Mouse (Mus musculus) MEL (cell line): Measurements from ENCODE around the gene Zfp42. TPM values are rescaled to one million over a fixed set of nuclear protein-coding genes. Genes with fewer than 3 reads are reported as not detected.

Experiments used
- DNase-seq: peaks from one replicate; pipeline ENCODE4 v3.0.0; 2011; ENCODE audit warnings: low read depth, low spot score
- H3K27ac ChIP-seq: 2 replicates; pipeline ENCODE4 v1.5.1; 2012; ENCODE audit warnings: low read depth, mild to moderate bottlenecking, control low read depth, low read length, moderate library complexity; ENCODE audit not compliant: control insufficient read depth
- H3K27me3 ChIP-seq, 2 experiments: fragments of 150-350 bp in 1 of 2; sonication (generic) in 1 of 2; 2 replicates each; pipeline ENCODE4 v1.6.1; 2012; ENCODE audit warnings: low read length in 2 of 2, mild to moderate bottlenecking in 2 of 2, improper control_type of control experiment in 1 of 2, moderate library complexity in 1 of 2; ENCODE audit not compliant: insufficient read depth in 2 of 2, control insufficient read depth in 1 of 2
- H3K36me3 ChIP-seq, 2 experiments: 2 replicates each; pipeline ENCODE4 v1.6.1; 2012 to 2014; ENCODE audit warnings: low read length in 2 of 2, improper control_type of control experiment in 1 of 2, inconsistent platforms in 1 of 2, mild to moderate bottlenecking in 1 of 2; ENCODE audit not compliant: insufficient read depth in 2 of 2, control insufficient read depth in 1 of 2
- H3K4me1 ChIP-seq, 2 experiments: fragments of 150-350 bp in 1 of 2; sonication (generic) in 1 of 2; 2 replicates each; pipeline ENCODE4 v1.6.1; 2012; ENCODE audit warnings: low read length in 2 of 2, improper control_type of control experiment in 1 of 2, mild to moderate bottlenecking in 1 of 2; ENCODE audit not compliant: insufficient read depth in 2 of 2, control insufficient read depth in 1 of 2
- H3K4me3 ChIP-seq, 2 experiments: fragments of 150-350 bp in 1 of 2; sonication (generic) in 1 of 2; 2 replicates each; pipeline ENCODE4 v1.5.1; 2012; ENCODE audit warnings: low read depth in 2 of 2, low read length in 2 of 2, mild to moderate bottlenecking in 2 of 2, moderate library complexity in 2 of 2, control low read depth in 1 of 2, improper control_type of control experiment in 1 of 2; ENCODE audit not compliant: control insufficient read depth in 1 of 2, insufficient read depth in 1 of 2
- H3K79me2 ChIP-seq: 2 replicates; pipeline ENCODE4 v1.6.1; 2012; ENCODE audit warnings: mild to moderate bottlenecking, low read length, moderate library complexity; ENCODE audit not compliant: control insufficient read depth, poor library complexity, insufficient read depth
- H3K9ac ChIP-seq: 2 replicates; pipeline ENCODE4 v1.6.1; 2012; ENCODE audit warnings: low read depth, mild to moderate bottlenecking, control low read depth, low read length, moderate library complexity; ENCODE audit not compliant: control insufficient read depth, poor library complexity, severe bottlenecking
- H3K9me3 ChIP-seq: fragments of 150-350 bp; sonication (generic); replicated peaks from 2 replicates; pipeline ENCODE4 v1.6.1; 2012; ENCODE audit warnings: mild to moderate bottlenecking, low read length, improper control_type of control experiment, moderate library complexity; ENCODE audit not compliant: insufficient read depth
- BHLHE40 ChIP-seq: IDR thresholded peaks from 2 replicates; pipeline ENCODE4 v1.6.1; 2012; ENCODE audit warnings: low read depth, mild to moderate bottlenecking, inconsistent platforms, low read length, improper control_type of control experiment, borderline replicate concordance
- CHD2 ChIP-seq: IDR thresholded peaks from 2 replicates; pipeline ENCODE4 v1.6.1; 2011; ENCODE audit warnings: low read length, improper control_type of control experiment
- CTCF ChIP-seq, 3 experiments: IDR thresholded peaks in 2 of 3; conservative IDR thresholded peaks in 1 of 3; 2 replicates each; pipeline ENCODE4 v1.5.1; 2011 to 2012; ENCODE audit warnings: low read length in 3 of 3, low read depth in 2 of 3, mild to moderate bottlenecking in 2 of 3, improper control_type of control experiment in 1 of 3, inconsistent platforms in 1 of 3, mixed read lengths in 1 of 3, moderate library complexity in 1 of 3; ENCODE audit not compliant: control insufficient read depth in 1 of 3, insufficient read depth in 1 of 3, poor library complexity in 1 of 3, severe bottlenecking in 1 of 3
- E2F4 ChIP-seq: IDR thresholded peaks from 2 replicates; pipeline ENCODE4 v1.6.1; 2011; ENCODE audit warnings: low read depth, low read length, improper control_type of control experiment, borderline replicate concordance
- GATA1 ChIP-seq: IDR thresholded peaks from 2 replicates; pipeline ENCODE4 v1.6.1; 2011; ENCODE audit warnings: low read depth, low read length, improper control_type of control experiment
- MAFK ChIP-seq: IDR thresholded peaks from 2 replicates; pipeline ENCODE4 v1.6.1; 2011; ENCODE audit warnings: low read depth, mild to moderate bottlenecking, low read length, improper control_type of control experiment, borderline replicate concordance
- MAX ChIP-seq: IDR thresholded peaks from 2 replicates; pipeline ENCODE4 v1.6.1; 2011; ENCODE audit warnings: low read length, improper control_type of control experiment
- MEF2A ChIP-seq: IDR thresholded peaks from 2 replicates; pipeline ENCODE4 v1.6.1; 2014; ENCODE audit warnings: low read depth, mild to moderate bottlenecking, inconsistent platforms, low read length, improper control_type of control experiment; ENCODE audit not compliant: poor library complexity, insufficient replicate concordance, severe bottlenecking; ENCODE audit errors: extremely low read depth
- MXI1 ChIP-seq: IDR thresholded peaks from 2 replicates; pipeline ENCODE4 v1.6.1; 2011; ENCODE audit warnings: mild to moderate bottlenecking, low read depth, low read length, improper control_type of control experiment
- NELFE ChIP-seq: IDR thresholded peaks from 2 replicates; pipeline ENCODE4 v1.6.1; 2011; ENCODE audit warnings: low read depth, low read length, improper control_type of control experiment
- TBP ChIP-seq: IDR thresholded peaks from 2 replicates; pipeline ENCODE4 v1.8.0; 2011; ENCODE audit warnings: low read depth, low read length, improper control_type of control experiment
- TCF12 ChIP-seq: IDR thresholded peaks from 2 replicates; pipeline ENCODE4 v1.6.1; 2014; ENCODE audit warnings: low read depth, mild to moderate bottlenecking, inconsistent platforms, low read length, improper control_type of control experiment, moderate library complexity
- USF1 ChIP-seq: IDR thresholded peaks from 2 replicates; pipeline ENCODE4 v1.6.1; 2014; ENCODE audit warnings: low read depth, mild to moderate bottlenecking, inconsistent platforms, low read length, improper control_type of control experiment, moderate library complexity
- USF2 ChIP-seq, 2 experiments: IDR thresholded peaks; 2 replicates each; pipeline ENCODE4 v1.6.1; 2011 to 2012; ENCODE audit warnings: improper control_type of control experiment in 2 of 2, low read length in 2 of 2, borderline replicate concordance in 1 of 2, inconsistent platforms in 1 of 2, low read depth in 1 of 2, mild to moderate bottlenecking in 1 of 2; ENCODE audit not compliant: insufficient read depth in 1 of 2
- ZMIZ1 ChIP-seq: IDR thresholded peaks from 2 replicates; pipeline ENCODE4 v1.6.1; 2012; ENCODE audit warnings: low read depth, mild to moderate bottlenecking, inconsistent platforms, low read length, improper control_type of control experiment, moderate library complexity
- ZNF384 ChIP-seq: IDR thresholded peaks from 2 replicates; pipeline ENCODE4 v1.6.1; 2012; ENCODE audit warnings: low read depth, mild to moderate bottlenecking, inconsistent platforms, low read length, improper control_type of control experiment
- polyA plus RNA-seq, 2 experiments: library from polyadenylated mRNA; stranded (reverse) in 1 of 2; unstranded in 1 of 2; fragments of >175 nt in 1 of 2; fragments of >200 nt in 1 of 2; gene quantifications; 2 replicates each; pipeline versions ENCODE4 v1.2.1 to v1.2.4; 2012; ENCODE audit warnings: low replicate concordance in 2 of 2, low read depth in 1 of 2; ENCODE audit not compliant: insufficient read length in 2 of 2, insufficient read depth in 1 of 2, missing spikeins in 1 of 2
- total RNA-seq: library from RNA; depleted of rRNA; stranded (reverse); fragments of 300-350 nt; gene quantifications from 2 replicates; pipeline ENCODE4 v1.2.3, GENCODE M21; 2012

Gene Zfp42
- total and polyA plus RNA-seq, 3 experiments: not detected

- Histone ChIP-seq H3K79me2 (no peaks in the 10 kb centered on the region), H3K4me3 (no peak overlapping the region), H3K4me1 (no peaks in the 10 kb centered on the region), H3K27me3 (no peaks in the 10 kb centered on the region), H3K9ac (no peak overlapping the region), H3K27ac (no peak overlapping the region), H3K9me3 (no peaks in the 10 kb centered on the region), H3K36me3 (no peaks in the 10 kb centered on the region)
- DNase-seq: no peak
- no peak for TF ChIP-seq USF2 (IDR thresholded peaks at IDR 0.05; ENCODE audit: borderline replicate concordance in 1 of 2, insufficient read depth in 1 of 2, low read depth in 1 of 2, low read length in 2 of 2)
Measured at GRCm38 (mm10) chr8:43294191-43294590, 12.6 kb downstream of the Zfp42 start.

GRCm38 (mm10) chr8:43290424-43291111 is 16.2 kb downstream of the Zfp42 start:
- Histone ChIP-seq H3K4me3 (no peak overlapping the region), H3K79me2 (no peaks in the 10 kb centered on the region), H3K27ac (no peak overlapping the region), H3K9me3 (no peaks in the 10 kb centered on the region), H3K9ac (no peak overlapping the region), H3K4me1 (no peaks in the 10 kb centered on the region), H3K36me3 (no peaks in the 10 kb centered on the region), H3K27me3 (no peaks in the 10 kb centered on the region)
- no peak for DNase-seq
- TF ChIP-seq CTCF (IDR thresholded peaks at IDR 0.05 in 2 of 3, conservative IDR thresholded peaks at IDR 0.05 in 1 of 3; ENCODE audit: control insufficient read depth in 1 of 3, insufficient read depth in 1 of 3, low read depth in 2 of 3, low read length in 3 of 3, poor library complexity in 1 of 3, severe bottlenecking in 1 of 3) (no peak), GATA1 (no peak), MAFK (no peak), MAX (no peak), USF1 (no peak), ZMIZ1 (no peak), MXI1 (no peak), MEF2A (no peak), BHLHE40 (no peak), E2F4 (no peak), TBP (no peak), TCF12 (no peak), USF2 (IDR thresholded peaks at IDR 0.05; ENCODE audit: borderline replicate concordance in 1 of 2, insufficient read depth in 1 of 2, low read depth in 1 of 2, low read length in 2 of 2) (no peak), NELFE (no peak), ZNF384 (no peak), CHD2 (no peak)
